Mouse (Mus musculus): ENCODE measurements around the gene Olfr140. TPM values are rescaled to one million over a fixed set of nuclear protein-coding genes. Genes with fewer than 3 reads are reported as not detected.

Olfr140 gene
- polyA plus RNA-seq (2015; fragmentation: Nextera tagmentation; extraction: Ambion mirVana) = not detected in 2 replicates

DNA sequence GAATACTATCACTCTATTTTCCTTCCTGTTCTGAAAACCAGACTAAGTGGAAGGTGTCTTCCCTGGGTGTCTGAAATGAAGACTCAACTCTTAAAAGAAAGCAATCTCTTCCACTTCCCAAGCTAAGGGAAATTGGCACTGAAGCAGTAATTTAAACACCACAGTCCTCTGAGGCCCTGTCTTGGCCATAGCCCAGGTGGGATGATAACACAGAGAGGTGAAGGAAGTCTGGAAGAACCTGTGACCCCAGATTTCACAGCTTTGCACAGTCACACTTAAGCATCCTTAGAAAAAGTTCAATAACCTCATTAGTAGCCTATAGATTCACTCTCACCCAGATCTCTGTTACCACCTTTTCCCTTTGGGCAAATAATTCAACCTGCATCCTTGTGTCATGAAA lies at the start of gene Olfr140:
Gene Olfr140, minus strand, starts transcription at position 101 of the 400 bp plus-strand sequence.
- Histone ChIP-seq H3K27ac (ENCODE audit: low read depth, low read length) (no peak within 1 kb of the TSS), H3K4me3 (ENCODE audit: low read length) (no peak within 1 kb of the TSS), H3K27me3 (replicated peaks; ENCODE audit: control insufficient read depth, insufficient read depth, low read length) (no peaks in the 10 kb centered on the region), H3K4me2 (ENCODE audit: low read length) (no peak within 1 kb of the TSS), H3K36me3 (ENCODE audit: control insufficient read depth, insufficient read depth, low read length) (no peaks in the 10 kb centered on the region), H3K4me1 (ENCODE audit: control insufficient read depth, insufficient read depth, low read depth, low read length) (no peaks in the 10 kb centered on the region), H3K9me3 (ENCODE audit: control insufficient read depth, low read length) (0 out of 2 replicates have a peak, but pooled peaks cover 2% of the 10 kb centered on the region), H3K9ac (ENCODE audit: low read depth, low read length) (no peak within 1 kb of the TSS)
- no peak for ATAC-seq

DNA sequence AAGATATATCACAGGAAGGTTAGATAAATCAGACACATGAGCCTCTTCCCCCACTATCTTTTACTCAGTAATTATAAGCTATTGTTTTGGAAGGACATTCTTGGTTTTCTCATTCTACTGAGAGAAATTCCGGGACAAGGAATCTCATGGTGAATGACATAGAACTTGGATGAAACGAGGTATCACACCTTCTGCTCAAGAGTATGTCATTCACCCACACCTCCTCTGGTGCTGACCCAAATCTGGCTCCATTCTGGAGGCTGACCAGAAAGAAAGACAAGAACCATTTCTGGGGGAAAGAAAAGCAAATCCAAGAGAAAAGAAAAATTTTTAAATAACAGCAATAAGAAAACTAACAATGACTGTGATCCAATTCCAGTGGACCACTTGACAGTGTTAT lies 6.7 kb upstream of the Olfr140 start:
- 0 out of 2 replicates have a peak, but pooled peaks cover 2% of the 10 kb centered on the region for H3K9me3 ChIP-seq (ENCODE audit: control insufficient read depth, low read length)
- H3K27ac ChIP-seq (ENCODE audit: low read depth, low read length) = no peak overlapping the region
- H3K4me2 ChIP-seq (ENCODE audit: low read length) = no peak overlapping the region
- H3K4me1 ChIP-seq (ENCODE audit: control insufficient read depth, insufficient read depth, low read depth, low read length) = no peaks in the 10 kb centered on the region
- H3K4me3 ChIP-seq (ENCODE audit: low read length) = no peak overlapping the region
- WGBS = 78% methylated on average over 2 of the region's 2 CpGs
- no peaks in the 10 kb centered on the region for H3K36me3 ChIP-seq (ENCODE audit: control insufficient read depth, insufficient read depth, low read length)
- ATAC-seq = no peak
- H3K9ac ChIP-seq (ENCODE audit: low read depth, low read length) = no peak overlapping the region
- H3K27me3 ChIP-seq (replicated peaks; ENCODE audit: control insufficient read depth, insufficient read depth, low read length) = no peaks in the 10 kb centered on the region

DNA sequence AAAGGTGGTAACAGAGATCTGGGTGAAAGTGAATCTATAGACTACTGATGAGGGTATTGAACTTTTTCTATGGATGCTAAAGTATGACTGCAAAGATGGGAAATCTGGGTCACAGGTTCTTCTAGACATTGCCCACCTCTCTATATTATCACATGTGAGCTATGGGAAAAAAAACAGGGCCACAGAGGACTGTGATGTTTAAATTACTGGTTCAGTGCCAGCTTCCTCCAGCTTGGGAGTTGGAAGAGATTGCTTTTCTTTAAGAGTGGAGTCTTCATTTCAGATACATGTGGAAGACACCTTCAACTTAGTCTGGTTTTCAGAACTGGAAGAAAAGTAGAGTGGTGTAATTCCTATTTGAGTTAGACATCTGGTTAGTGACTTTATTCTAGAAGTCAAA lies 28.4 kb downstream of the Olfr140 start, which contains the start of gene Olfr1265:
Gene Olfr1265, plus strand, starts transcription at position 301 of the 400 bp plus-strand sequence.
- no peak for ATAC-seq
- no peaks in the 10 kb centered on the region for H3K36me3 ChIP-seq (ENCODE audit: control insufficient read depth, insufficient read depth, low read length)
- no peaks in the 10 kb centered on the region for H3K27me3 ChIP-seq (replicated peaks; ENCODE audit: control insufficient read depth, insufficient read depth, low read length)
- no peak within 1 kb of the TSS for H3K9ac ChIP-seq (ENCODE audit: low read depth, low read length)
- no peak within 1 kb of the TSS for H3K27ac ChIP-seq (ENCODE audit: low read depth, low read length)
- no peak within 1 kb of the TSS for H3K4me2 ChIP-seq (ENCODE audit: low read length)
- H3K9me3 ChIP-seq (ENCODE audit: control insufficient read depth, low read length) = no peaks in the 10 kb centered on the region
- H3K4me1 ChIP-seq (ENCODE audit: control insufficient read depth, insufficient read depth, low read depth, low read length) = no peaks in the 10 kb centered on the region
- no peak within 1 kb of the TSS for H3K4me3 ChIP-seq (ENCODE audit: low read length)

DNA sequence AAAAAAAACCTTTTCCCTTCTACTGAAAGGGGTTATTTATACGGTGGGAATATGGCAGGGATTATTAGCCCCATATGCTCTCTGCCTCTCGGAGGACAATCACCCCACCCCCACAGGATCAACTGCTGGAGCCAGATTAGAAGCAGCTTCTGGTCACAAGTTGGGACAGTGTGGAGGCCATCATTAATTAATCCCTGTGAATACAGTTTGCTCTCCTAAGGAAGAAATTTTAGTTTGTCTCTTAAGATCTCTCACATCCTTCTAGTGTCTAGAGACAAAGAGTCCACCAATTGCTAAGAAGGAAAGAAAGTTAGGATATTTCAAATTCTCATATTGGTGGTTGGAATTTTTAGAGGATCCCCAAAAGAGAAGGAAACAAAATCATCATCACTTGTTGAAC lies 37.9 kb downstream of the Olfr140 start, which contains the start of gene Olfr1264:
Gene Olfr1264, minus strand, starts transcription at position 101 of the 400 bp plus-strand sequence.
- H3K4me2 ChIP-seq (ENCODE audit: low read length) = no peak within 1 kb of the TSS
- no peak within 1 kb of the TSS for H3K27ac ChIP-seq (ENCODE audit: low read depth, low read length)
- no peak for ATAC-seq
- H3K4me3 ChIP-seq (ENCODE audit: low read length) = no peak within 1 kb of the TSS
- H3K9ac ChIP-seq (ENCODE audit: low read depth, low read length) = no peak within 1 kb of the TSS
- no peaks in the 10 kb centered on the region for H3K9me3 ChIP-seq (ENCODE audit: control insufficient read depth, low read length)
- 84% methylated on average over 2 of the region's 2 CpGs for WGBS
- no peaks in the 10 kb centered on the region for H3K27me3 ChIP-seq (replicated peaks; ENCODE audit: control insufficient read depth, insufficient read depth, low read length)
- H3K36me3 ChIP-seq (ENCODE audit: control insufficient read depth, insufficient read depth, low read length) = no peaks in the 10 kb centered on the region
- H3K4me1 ChIP-seq (ENCODE audit: control insufficient read depth, insufficient read depth, low read depth, low read length) = no peaks in the 10 kb centered on the region

DNA sequence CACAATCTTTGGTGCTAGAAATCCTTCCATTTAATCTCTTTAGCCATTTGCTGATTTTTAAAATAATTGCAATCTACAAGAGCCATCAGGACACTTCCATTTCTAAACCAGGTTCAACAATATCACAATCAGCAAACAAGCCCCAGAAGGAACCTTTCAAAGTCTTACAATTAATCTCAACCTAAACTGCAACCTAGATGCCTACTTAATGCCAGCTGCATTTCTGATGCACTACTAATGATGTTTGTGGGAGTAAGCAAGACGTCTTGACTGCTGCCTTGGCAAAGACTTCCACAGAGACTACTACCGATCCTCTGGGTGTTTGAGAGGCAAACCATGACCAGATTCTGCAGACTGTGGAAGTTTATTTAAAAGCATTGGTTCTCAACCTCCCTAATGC lies 51.6 kb downstream of the Olfr140 start, which contains the start of gene Olfr1263:
Gene Olfr1263, plus strand, starts transcription at position 301 of the 400 bp plus-strand sequence.
- no peaks in the 10 kb centered on the region for H3K27me3 ChIP-seq (replicated peaks; ENCODE audit: control insufficient read depth, insufficient read depth, low read length)
- 86% methylated on average over 2 of the region's 2 CpGs for WGBS
- no peak within 1 kb of the TSS for H3K9ac ChIP-seq (ENCODE audit: low read depth, low read length)
- ATAC-seq = no peak
- H3K27ac ChIP-seq (ENCODE audit: low read depth, low read length) = no peak within 1 kb of the TSS
- no peaks in the 10 kb centered on the region for H3K9me3 ChIP-seq (ENCODE audit: control insufficient read depth, low read length)
- H3K36me3 ChIP-seq (ENCODE audit: control insufficient read depth, insufficient read depth, low read length) = no peaks in the 10 kb centered on the region
- no peaks in the 10 kb centered on the region for H3K4me1 ChIP-seq (ENCODE audit: control insufficient read depth, insufficient read depth, low read depth, low read length)
- no peak within 1 kb of the TSS for H3K4me2 ChIP-seq (ENCODE audit: low read length)
- H3K4me3 ChIP-seq (ENCODE audit: low read length) = no peak within 1 kb of the TSS

DNA sequence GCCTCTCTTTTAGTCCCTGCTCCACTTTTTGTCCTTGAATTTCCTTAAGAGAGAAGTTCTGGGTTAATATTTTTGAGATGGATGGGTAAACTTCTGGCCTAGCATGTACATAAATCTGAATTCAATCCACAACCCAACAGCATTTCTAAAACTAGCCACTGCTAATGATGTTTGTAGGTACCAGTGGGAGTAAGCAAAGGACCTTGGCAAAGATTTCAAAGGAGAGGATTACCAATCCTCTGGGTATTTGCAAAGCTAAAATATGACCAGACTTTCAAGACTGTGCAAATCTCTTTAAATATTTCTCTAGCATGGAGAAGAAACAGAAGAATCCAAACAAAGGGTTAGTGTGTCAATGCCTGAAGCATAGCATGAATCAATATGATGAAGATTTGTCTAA lies 63.5 kb downstream of the Olfr140 start, which contains the start of gene Olfr1262:
Gene Olfr1262, plus strand, starts transcription at position 301 of the 400 bp plus-strand sequence.
- no peaks in the 10 kb centered on the region for H3K9me3 ChIP-seq (ENCODE audit: control insufficient read depth, low read length)
- no peak within 1 kb of the TSS for H3K4me3 ChIP-seq (ENCODE audit: low read length)
- no peak for ATAC-seq

More for the DNA sequence above, 63.5 kb downstream of the Olfr140 start, which contains the start of gene Olfr1262:
- Histone ChIP-seq H3K36me3 (ENCODE audit: control insufficient read depth, insufficient read depth, low read length) (no peaks in the 10 kb centered on the region), H3K4me2 (ENCODE audit: low read length) (no peak within 1 kb of the TSS), H3K4me1 (ENCODE audit: control insufficient read depth, insufficient read depth, low read depth, low read length) (no peaks in the 10 kb centered on the region), H3K27ac (ENCODE audit: low read depth, low read length) (no peak within 1 kb of the TSS), H3K27me3 (replicated peaks; ENCODE audit: control insufficient read depth, insufficient read depth, low read length) (no peaks in the 10 kb centered on the region), H3K9ac (ENCODE audit: low read depth, low read length) (no peak within 1 kb of the TSS)

Other genes starting within 250 kb of the Olfr140 start
- not detected in 2 replicates for gene Olfr1256, start 222.0 kb downstream of the Olfr140 start, polyA plus RNA-seq (2015; fragmentation: Nextera tagmentation; extraction: Ambion mirVana)
- gene Olfr48, start 215.4 kb downstream of the Olfr140 start, polyA plus RNA-seq (2015; fragmentation: Nextera tagmentation; extraction: Ambion mirVana) = 0.13 and 0.29 TPM in 2 replicates
- not detected in 2 replicates for gene Olfr1257, start 185.2 kb downstream of the Olfr140 start, polyA plus RNA-seq (2015; fragmentation: Nextera tagmentation; extraction: Ambion mirVana)
- not detected in 2 replicates for gene Olfr1258, start 136.3 kb downstream of the Olfr140 start, polyA plus RNA-seq (2015; fragmentation: Nextera tagmentation; extraction: Ambion mirVana)
- gene Olfr1259, start 114.9 kb downstream of the Olfr140 start, polyA plus RNA-seq (2015; fragmentation: Nextera tagmentation; extraction: Ambion mirVana) = not detected in 2 replicates
- not detected in 2 replicates for gene Olfr1260, start 89.3 kb downstream of the Olfr140 start, polyA plus RNA-seq (2015; fragmentation: Nextera tagmentation; extraction: Ambion mirVana)
- not detected in 2 replicates for gene Olfr1261, start 72.4 kb downstream of the Olfr140 start, polyA plus RNA-seq (2015; fragmentation: Nextera tagmentation; extraction: Ambion mirVana)
- not detected in 2 replicates for gene Olfr1262, start 63.4 kb downstream of the Olfr140 start, polyA plus RNA-seq (2015; fragmentation: Nextera tagmentation; extraction: Ambion mirVana)
- gene Olfr1263, start 51.5 kb downstream of the Olfr140 start, polyA plus RNA-seq (2015; fragmentation: Nextera tagmentation; extraction: Ambion mirVana) = not detected in 2 replicates
- not detected in 2 replicates for gene Olfr1264, start 38.0 kb downstream of the Olfr140 start, polyA plus RNA-seq (2015; fragmentation: Nextera tagmentation; extraction: Ambion mirVana)
- not detected in 2 replicates for gene Olfr1265, start 28.3 kb downstream of the Olfr140 start, polyA plus RNA-seq (2015; fragmentation: Nextera tagmentation; extraction: Ambion mirVana)
- gene Olfr1269, start 57.8 kb upstream of the Olfr140 start, polyA plus RNA-seq (2015; fragmentation: Nextera tagmentation; extraction: Ambion mirVana) = not detected in 2 replicates
- not detected in 2 replicates for gene Olfr32, start 78.7 kb upstream of the Olfr140 start, polyA plus RNA-seq (2015; fragmentation: Nextera tagmentation; extraction: Ambion mirVana)
- not detected in 2 replicates for gene Olfr1270, start 89.5 kb upstream of the Olfr140 start, polyA plus RNA-seq (2015; fragmentation: Nextera tagmentation; extraction: Ambion mirVana)
- gene Olfr1506, start 160.9 kb upstream of the Olfr140 start, polyA plus RNA-seq (2015; fragmentation: Nextera tagmentation; extraction: Ambion mirVana) = not detected in 2 replicates
- gene Olfr142, start 194.0 kb upstream of the Olfr140 start, polyA plus RNA-seq (2015; fragmentation: Nextera tagmentation; extraction: Ambion mirVana) = not detected in 2 replicates
- gene Olfr1271, start 207.4 kb upstream of the Olfr140 start, polyA plus RNA-seq (2015; fragmentation: Nextera tagmentation; extraction: Ambion mirVana) = not detected in 2 replicates
- gene Olfr1272, start 229.2 kb upstream of the Olfr140 start, polyA plus RNA-seq (2015; fragmentation: Nextera tagmentation; extraction: Ambion mirVana) = not detected in 2 replicates